Mouse (Mus musculus): ENCODE results near the gene Sphk2.
A peak's percentile ranks its signal among the peaks of the same experiment; 100 is the strongest.

The Sphk2 gene

DNA sequence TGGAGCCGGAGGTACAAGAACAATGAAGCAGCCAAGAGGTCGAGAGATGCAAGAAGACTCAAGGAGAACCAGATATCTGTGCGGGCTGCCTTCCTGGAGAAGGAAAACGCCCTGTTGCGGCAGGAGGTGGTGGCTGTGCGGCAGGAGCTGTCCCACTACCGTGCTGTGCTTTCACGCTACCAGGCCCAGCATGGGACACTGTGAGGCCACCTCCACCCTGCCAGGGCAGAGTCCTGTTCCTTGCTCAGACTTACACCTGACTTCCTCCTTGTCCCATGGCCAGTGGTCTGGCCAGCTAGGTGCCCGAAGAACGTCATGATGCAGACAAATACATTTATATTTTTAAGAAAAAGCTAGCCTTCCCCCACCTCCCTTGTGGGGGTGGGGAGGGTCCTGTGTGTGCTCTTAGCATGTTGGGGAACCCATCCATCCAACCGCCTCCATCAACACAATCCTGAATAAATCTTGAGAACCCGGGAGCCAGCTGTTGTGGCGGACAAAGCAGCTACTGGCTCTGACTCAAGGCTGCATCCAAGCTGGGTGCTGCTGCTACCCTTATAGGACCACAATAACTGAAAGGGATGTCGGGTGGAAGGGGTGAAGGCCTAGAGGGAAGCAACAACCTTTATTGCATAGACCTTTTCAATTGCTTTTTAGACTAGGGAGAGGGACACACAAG is 8.0 kb downstream of the Sphk2 start:
- no peak for DNase-seq

- DNase-seq: no peak
Measured at GRCm38 (mm10) chr7:45709036-45709435, 8.8 kb downstream of the Sphk2 start.

- DNase-seq: no peak
Measured at GRCm38 (mm10) chr7:45708221-45708761, 9.5 kb downstream of the Sphk2 start.

DNA sequence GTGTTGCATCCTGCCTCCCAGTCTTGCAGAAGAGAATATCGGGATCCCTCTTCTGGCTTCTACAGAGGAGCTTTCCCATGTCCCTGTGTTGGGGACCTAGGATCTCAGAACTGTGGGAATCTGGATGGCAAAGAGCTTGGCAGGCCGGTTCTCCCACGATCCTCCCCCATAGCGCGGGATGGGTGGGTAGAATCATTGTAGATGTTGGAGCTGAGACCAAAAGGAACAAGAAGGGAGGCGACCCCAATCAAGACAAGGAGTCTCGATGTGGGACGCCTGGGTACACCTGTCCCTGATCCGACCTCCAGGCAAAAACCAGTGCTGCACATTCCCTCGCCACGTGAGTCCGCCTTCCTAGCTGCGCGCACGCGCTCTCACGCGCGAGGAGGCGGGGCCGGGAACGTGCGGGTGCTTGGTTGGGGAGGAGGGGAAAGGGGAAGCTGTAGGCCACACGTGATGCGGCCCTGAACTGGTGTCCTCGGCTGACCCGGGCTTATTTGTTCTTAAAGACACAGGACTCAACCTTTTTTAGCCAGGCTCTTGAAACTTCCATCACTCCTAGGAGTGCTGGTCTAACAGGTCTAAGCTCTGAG is 10.3 kb downstream of the Sphk2 start:
- DNase-seq: peak; percentile 91

GRCm38 (mm10) chr7:45706721-45707241 is 11.0 kb downstream of the Sphk2 start:
- peak; percentile 95 for DNase-seq

- DNase-seq: peak; percentile 66
Measured at GRCm38 (mm10) chr7:45705873-45706281, 11.9 kb downstream of the Sphk2 start.

GRCm38 (mm10) chr7:45705443-45705864 is 12.3 kb downstream of the Sphk2 start:
- DNase-seq: peak; percentile 65

DNA sequence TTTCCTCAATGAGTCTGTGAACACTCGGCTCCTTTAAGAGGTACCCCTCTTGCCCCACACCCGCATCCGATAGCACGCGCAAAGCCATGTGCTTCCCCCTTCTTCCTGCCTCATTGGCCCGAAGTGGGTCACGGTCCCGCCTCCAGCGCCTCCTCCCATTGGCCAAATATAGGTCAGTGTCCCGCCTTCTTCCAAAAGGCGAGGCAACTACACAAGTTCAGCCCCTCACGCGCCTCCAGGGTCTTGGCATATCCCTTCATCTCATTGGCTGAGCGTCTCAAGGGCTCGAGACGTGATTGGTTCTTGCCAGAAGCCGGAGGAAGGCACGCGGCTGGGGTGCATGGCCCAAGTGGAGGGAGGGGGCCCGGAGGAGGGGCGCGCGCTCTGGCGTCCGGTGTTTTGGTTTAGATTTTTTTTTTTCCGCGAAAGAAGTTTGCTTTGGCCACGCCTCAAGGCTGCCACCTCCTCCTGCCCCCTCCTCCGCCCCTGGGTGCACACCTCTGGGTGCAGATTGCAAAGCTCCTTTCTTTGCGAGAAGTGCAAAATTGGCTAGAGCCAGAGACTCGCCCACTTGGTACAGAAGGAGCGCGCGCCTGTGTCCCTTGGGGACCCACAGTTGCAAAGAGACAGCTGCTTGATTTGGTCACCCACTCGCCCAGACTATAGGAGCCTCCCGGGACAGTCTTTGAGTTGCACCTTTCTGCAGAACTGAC is 12.9 kb downstream of the Sphk2 start, which contains the start of gene Dbp:
Dbp (plus strand) TSS at position 359 of the 713 bp plus-strand sequence.
- DNase-seq: peak; percentile 99

DNA sequence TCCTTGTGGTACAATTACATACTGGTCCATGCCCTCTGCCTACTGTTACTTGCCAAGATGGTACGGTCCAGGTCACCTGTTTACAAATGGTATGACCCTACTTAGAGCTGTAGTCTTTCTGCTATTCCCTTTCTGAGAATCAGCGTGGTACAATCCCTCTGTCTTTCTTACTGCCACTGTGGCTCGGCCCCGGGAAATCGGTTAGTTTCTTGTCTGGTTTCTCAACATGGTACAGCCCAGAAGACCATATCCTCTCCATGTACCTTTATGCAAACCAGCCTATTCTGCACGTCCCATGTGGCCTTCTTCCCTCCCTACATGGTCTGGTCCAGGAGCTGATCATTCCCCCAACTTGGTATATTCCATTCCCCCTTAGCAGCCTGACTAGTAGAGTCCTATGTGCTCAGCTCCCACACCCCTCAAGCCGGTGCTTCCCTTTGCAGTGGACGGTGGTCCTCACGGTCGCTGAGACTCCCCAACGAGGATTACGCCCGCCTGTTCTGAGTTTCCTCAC is 13.7 kb downstream of the Sphk2 start:
- peak; percentile 62 for DNase-seq

GRCm38 (mm10) chr7:45703521-45704033 is 14.2 kb downstream of the Sphk2 start:
- peak; percentile 34 for DNase-seq

DNA sequence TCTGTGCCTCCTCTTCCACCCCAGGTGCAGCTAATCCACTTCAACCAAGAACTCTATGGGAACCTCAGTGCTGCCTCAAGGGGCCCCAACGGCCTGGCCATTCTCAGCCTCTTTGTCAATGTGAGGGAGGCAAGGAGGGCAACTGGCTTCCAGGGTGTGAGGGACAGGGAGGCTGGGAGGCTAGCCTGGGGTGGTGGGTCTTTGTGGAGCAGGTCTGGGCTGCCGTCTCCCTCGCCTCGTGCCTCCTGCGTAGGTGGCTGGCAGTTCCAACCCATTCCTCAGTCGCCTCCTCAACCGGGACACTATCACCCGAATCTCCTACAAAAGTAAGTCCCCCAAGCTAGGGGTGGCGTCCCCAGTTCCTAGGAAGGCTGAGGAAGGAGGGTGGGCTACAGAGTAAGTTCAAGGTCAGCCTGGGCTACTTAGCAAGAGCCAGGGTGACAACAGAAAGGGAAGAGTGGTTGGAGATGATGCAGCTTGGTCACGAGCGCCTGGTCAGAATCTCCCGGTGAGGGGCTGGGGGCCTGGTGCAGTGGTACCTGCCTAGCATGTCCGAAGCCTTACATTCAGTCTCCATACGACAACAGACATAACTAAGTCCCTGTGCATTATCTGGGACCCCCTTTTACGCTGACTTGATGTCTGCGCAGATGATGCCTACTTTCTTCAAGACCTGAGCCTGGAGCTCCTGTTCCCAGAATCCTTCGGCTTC is 14.8 kb downstream of the Sphk2 start:
- DNase-seq: no peak

- no peak for DNase-seq
Measured at GRCm38 (mm10) chr7:45702316-45702715, 15.5 kb downstream of the Sphk2 start.

- DNase-seq: no peak
Measured at GRCm38 (mm10) chr7:45701607-45702006, 16.2 kb downstream of the Sphk2 start.

DNA sequence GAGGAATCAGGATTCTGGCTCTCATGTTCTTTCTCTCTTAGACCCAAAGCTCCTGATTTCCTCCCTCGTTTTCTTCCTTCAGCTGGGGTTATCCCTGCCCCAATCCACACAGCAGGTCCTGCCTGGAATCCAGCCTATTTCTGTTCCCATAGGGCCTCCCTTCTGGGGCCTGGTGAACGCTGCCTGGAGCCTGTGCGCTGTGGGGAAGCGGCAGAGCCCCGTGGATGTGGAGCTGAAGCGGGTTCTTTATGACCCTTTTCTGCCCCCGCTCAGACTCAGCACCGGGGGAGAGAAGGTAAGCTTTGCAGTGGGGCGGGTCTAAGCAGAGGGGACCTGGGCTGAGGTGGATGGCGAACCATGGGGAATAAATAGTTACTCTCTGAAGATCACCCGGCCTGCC is 16.7 kb downstream of the Sphk2 start:
- no peak for DNase-seq

DNA sequence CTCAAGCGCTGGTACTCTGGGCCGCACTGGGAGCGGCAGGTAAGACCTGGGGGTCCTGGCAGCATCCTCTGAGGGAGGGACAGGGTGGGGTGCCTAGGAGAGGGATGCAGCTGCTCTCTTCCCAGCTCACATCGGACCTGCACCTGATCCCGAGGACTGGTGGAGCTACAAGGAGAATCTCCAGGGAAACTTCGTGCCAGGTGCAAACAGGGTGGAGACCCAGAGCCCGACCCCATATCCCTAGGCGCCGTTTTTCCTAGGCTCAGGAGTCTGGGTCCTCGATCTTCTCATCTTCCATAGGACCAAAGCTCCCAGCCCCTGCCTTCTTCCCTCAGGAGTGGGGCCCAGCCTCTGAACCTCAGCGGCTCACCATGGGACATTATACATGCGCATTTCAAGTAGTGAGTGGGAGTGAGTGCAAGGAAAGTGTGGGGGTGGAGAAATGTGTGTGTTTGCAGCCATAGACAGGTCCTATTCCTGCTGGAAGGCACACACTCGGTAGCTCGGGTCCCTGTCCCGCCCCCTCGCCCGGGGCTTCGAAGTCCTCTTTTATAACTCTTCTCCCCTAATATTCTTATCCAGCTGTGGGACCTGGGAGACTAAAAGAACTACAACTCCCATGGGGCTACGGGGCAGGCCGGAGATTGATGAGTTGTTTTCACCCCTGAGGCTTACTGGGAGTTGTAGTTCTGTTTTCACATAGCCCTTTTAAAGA is 17.3 kb downstream of the Sphk2 start:
- DNase-seq: peak; percentile 80

- DNase-seq: peak; percentile 42
Measured at GRCm38 (mm10) chr7:45699523-45700141, 18.2 kb downstream of the Sphk2 start, which contains the start of gene Car11. Gene Car11 (plus strand): TSS chr7:45699843.

- DNase-seq: no peak
Measured at GRCm38 (mm10) chr7:45697894-45698293, 19.9 kb downstream of the Sphk2 start.

DNA sequence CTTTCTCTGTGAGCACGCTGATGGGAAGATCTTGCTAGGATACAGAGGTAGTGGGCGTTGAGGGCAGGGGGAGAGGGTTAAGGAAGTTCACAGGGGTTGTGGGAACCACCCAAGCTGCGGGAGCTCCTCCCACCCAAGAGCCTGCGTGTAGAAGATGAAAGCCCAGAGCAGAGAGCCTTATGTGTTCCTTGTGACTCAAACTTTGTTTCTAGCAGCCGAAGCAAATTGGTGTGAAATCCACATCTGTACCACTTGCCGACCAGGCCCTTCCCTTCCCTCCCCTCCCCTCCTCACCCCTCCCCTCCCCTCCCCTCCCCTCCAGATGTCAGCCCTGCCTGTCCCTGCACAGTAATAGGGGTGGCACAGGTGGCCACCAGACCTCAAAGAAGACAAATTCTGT is 22.7 kb downstream of the Sphk2 start:
- peak; percentile 53 for DNase-seq

- no peak for DNase-seq
Measured at GRCm38 (mm10) chr7:45693921-45694591, 23.7 kb downstream of the Sphk2 start, which contains the start of gene Sec1. Gene Sec1 (minus strand): TSS chr7:45694402.

GRCm38 (mm10) chr7:45692364-45692763 is 25.4 kb downstream of the Sphk2 start:
- no peak for DNase-seq

Data from thymus, postnatal 14 days (tissue).